Mouse (Mus musculus): ENCODE results near the gene Qsox1.

DNA sequence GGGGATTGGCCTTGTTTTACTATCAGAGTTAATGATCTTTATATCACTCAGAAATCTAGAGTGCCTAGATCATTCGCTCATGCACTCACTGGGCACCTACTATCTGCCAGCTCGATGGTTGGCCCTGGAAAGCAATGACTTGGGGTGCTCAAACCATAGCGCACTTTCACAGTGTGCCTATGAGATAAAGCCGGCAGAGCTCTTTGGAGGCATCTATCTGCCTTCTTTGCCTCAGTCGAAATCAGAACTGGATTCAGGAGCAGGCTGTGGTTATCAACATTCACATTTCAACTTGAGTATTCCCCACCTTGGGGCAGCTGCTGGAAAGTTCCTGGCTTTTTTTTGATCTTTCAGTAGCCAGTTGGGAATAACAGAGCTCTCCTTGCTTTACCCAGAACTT lies 64.8 kb downstream of the Qsox1 start:
- no peak for TF ChIP-seq GATA1 (IDR thresholded peaks at IDR 0.05; ENCODE audit: borderline replicate concordance, low read length)
- TF ChIP-seq FLI1 (IDR thresholded peaks at IDR 0.05; ENCODE audit: low read length) = no peak
